Mouse (Mus musculus) lung, adult 2 months (tissue): ENCODE data around the gene Atp6v1g1.

Experiments
- CTCF ChIP-seq: fragments of 200-500 bp; IDR thresholded peaks from 2 replicates; pipeline ENCODE4 v1.5.1; 2011; ENCODE audit warnings: mild to moderate bottlenecking, low read length, control low read depth; ENCODE audit not compliant: insufficient read depth
- POLR2A ChIP-seq: fragments of 200-500 bp; IDR thresholded peaks from 2 replicates; pipeline ENCODE4 v1.6.1; 2011; ENCODE audit warnings: low read depth, mild to moderate bottlenecking, control low read depth, low read length, borderline replicate concordance; ENCODE audit errors: extremely low read depth

DNA sequence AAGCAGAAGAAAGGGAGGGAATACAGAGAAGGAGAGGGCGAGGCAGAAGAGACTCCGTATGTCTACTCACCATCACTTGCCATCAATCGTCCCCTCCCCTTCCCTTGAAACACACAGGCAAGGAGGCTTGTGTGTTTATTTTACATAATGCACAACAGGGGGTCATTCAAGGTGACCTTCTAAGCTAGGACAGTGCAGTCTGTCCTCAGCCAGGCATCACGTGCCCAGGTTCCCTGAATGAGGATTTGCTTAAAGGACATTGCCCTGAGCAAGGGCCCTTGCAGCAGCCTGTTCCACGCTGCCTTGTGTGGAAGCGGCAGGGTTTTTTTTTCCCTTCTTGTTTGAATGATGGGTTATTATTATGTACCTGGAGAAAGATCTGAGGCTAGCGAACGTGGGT, 19.1 kb upstream of the Atp6v1g1 start:
- TF ChIP-seq CTCF (no peak), POLR2A (no peak)
